Mouse (Mus musculus): ENCODE data around the gene Crtac1. TPM values are rescaled to one million over a fixed set of nuclear protein-coding genes. Genes with fewer than 3 reads are reported as not detected.
A peak's percentile ranks its signal among the peaks of the same experiment; 100 is the strongest.

Gene Crtac1
- polyA plus RNA-seq, 1 experiment from 2014 or later = 20.4 TPM

- no peaks in the 10 kb centered on the region for H3K27me3 ChIP-seq
- H3K4me2 ChIP-seq (replicated peaks) = no peak overlapping the region
- no peaks in the 10 kb centered on the region; the same call in 1 of the 2 replicates for H3K36me3 ChIP-seq
- no peak for ATAC-seq (replicated peaks)
- WGBS = 66% methylated on average over 6 of the region's 6 CpGs
- H3K4me3 ChIP-seq = no peak overlapping the region
- H3K4me1 ChIP-seq = peaks cover 4% of the 10 kb centered on the region; the same call in 1 of the 2 replicates
- no peak overlapping the region for H3K27ac ChIP-seq (replicated peaks)
- H3K9ac ChIP-seq (replicated peaks) = no peak overlapping the region
- H3K9me3 ChIP-seq = no peaks in the 10 kb centered on the region
Observed at GRCm38 (mm10) chr19:42270119-42270518, 161.5 kb downstream of the Crtac1 start.

GRCm38 (mm10) chr19:42268337-42268736, 163.2 kb downstream of the Crtac1 start:
- Histone ChIP-seq H3K27ac (replicated peaks) (no peak overlapping the region), H3K9ac (replicated peaks) (no peak overlapping the region), H3K4me3 (peak overlapping the region; percentile 4; the same call in 1 of the 2 replicates), H3K36me3 (no peaks in the 10 kb centered on the region; the same call in 1 of the 2 replicates), H3K4me2 (replicated peaks) (peak overlapping the region; percentile 33), H3K9me3 (no peaks in the 10 kb centered on the region), H3K4me1 (peaks cover 4% of the 10 kb centered on the region; the same call in 1 of the 2 replicates), H3K27me3 (no peaks in the 10 kb centered on the region)
- WGBS = 3% methylated on average over 19 of the region's 19 CpGs
- no peak for ATAC-seq (replicated peaks)

GRCm38 (mm10) chr19:42263524-42263923, 168.1 kb downstream of the Crtac1 start:
- WGBS = 51% methylated on average over 3 of the region's 3 CpGs
- ATAC-seq (replicated peaks) = no peak
- Histone ChIP-seq H3K9me3 (no peaks in the 10 kb centered on the region), H3K36me3 (no peaks in the 10 kb centered on the region; the same call in 1 of the 2 replicates), H3K27me3 (no peaks in the 10 kb centered on the region), H3K4me1 (peaks cover 5% of the 10 kb centered on the region; the same call in 1 of the 2 replicates), H3K4me3 (no peak overlapping the region), H3K4me2 (replicated peaks) (no peak overlapping the region), H3K9ac (replicated peaks) (no peak overlapping the region), H3K27ac (replicated peaks) (no peak overlapping the region)

- no peak overlapping the region for H3K27ac ChIP-seq (replicated peaks)
- H3K27me3 ChIP-seq = no peaks in the 10 kb centered on the region
- no peak overlapping the region for H3K9ac ChIP-seq (replicated peaks)
- ATAC-seq (replicated peaks) = no peak
- H3K36me3 ChIP-seq = no peaks in the 10 kb centered on the region
- no peak overlapping the region for H3K4me2 ChIP-seq (replicated peaks)
- no peaks in the 10 kb centered on the region for H3K9me3 ChIP-seq
- WGBS = 74% methylated on average over 8 of the region's 8 CpGs
- H3K4me3 ChIP-seq = no peak overlapping the region
- peaks cover 25% of the 10 kb centered on the region for H3K4me1 ChIP-seq
Observed at GRCm38 (mm10) chr19:42260486-42260885, 171.1 kb downstream of the Crtac1 start.

- no peak for ATAC-seq (replicated peaks)
- H3K27ac ChIP-seq (replicated peaks) = no peak overlapping the region
- H3K9ac ChIP-seq (replicated peaks) = no peak overlapping the region
- 70% methylated on average over 5 of the region's 5 CpGs for WGBS
- H3K4me2 ChIP-seq (replicated peaks) = no peak overlapping the region
- no peak overlapping the region for H3K4me3 ChIP-seq
- no peaks in the 10 kb centered on the region for H3K36me3 ChIP-seq
- H3K27me3 ChIP-seq = peaks cover 11% of the 10 kb centered on the region
- peaks cover 33% of the 10 kb centered on the region for H3K4me1 ChIP-seq
- H3K9me3 ChIP-seq = no peaks in the 10 kb centered on the region
Observed at GRCm38 (mm10) chr19:42258596-42258995, 173.0 kb downstream of the Crtac1 start.

GRCm38 (mm10) chr19:42258031-42258430, 173.6 kb downstream of the Crtac1 start:
- no peak for ATAC-seq (replicated peaks)
- H3K36me3 ChIP-seq = no peaks in the 10 kb centered on the region
- 73% methylated on average over 3 of the region's 3 CpGs for WGBS

GRCm38 (mm10) chr19:42257241-42257635, 174.3 kb downstream of the Crtac1 start:
- WGBS = 54% methylated on average over 12 of the region's 12 CpGs
- H3K9ac ChIP-seq (replicated peaks) = no peak overlapping the region

More at GRCm38 (mm10) chr19:42258031-42258430, 173.6 kb downstream of the Crtac1 start:
- Histone ChIP-seq H3K4me2 (replicated peaks) (no peak overlapping the region), H3K9me3 (no peaks in the 10 kb centered on the region), H3K4me1 (peaks cover 33% of the 10 kb centered on the region), H3K4me3 (no peak overlapping the region), H3K27ac (replicated peaks) (no peak overlapping the region), H3K27me3 (peaks cover 15% of the 10 kb centered on the region), H3K9ac (replicated peaks) (no peak overlapping the region)

GRCm38 (mm10) chr19:42256611-42257240, 174.9 kb downstream of the Crtac1 start:
- 19% methylated on average over 12 of the region's 12 CpGs for WGBS
- peaks cover 33% of the 10 kb centered on the region for H3K4me1 ChIP-seq

More at GRCm38 (mm10) chr19:42257241-42257635, 174.3 kb downstream of the Crtac1 start:
- H3K27me3 ChIP-seq = peaks cover 15% of the 10 kb centered on the region
- H3K36me3 ChIP-seq = no peaks in the 10 kb centered on the region
- H3K27ac ChIP-seq (replicated peaks) = 0 out of 2 replicates have a peak overlapping the region, but pooled peaks have one; percentile 39
- no peak for ATAC-seq (replicated peaks)
- H3K4me2 ChIP-seq (replicated peaks) = peak overlapping the region; percentile 73
- peaks cover 33% of the 10 kb centered on the region for H3K4me1 ChIP-seq
- H3K9me3 ChIP-seq = no peaks in the 10 kb centered on the region
- H3K4me3 ChIP-seq = peak overlapping the region; percentile 61

GRCm38 (mm10) chr19:42255784-42256610, 175.6 kb downstream of the Crtac1 start:
- H3K27me3 ChIP-seq = peaks cover 15% of the 10 kb centered on the region
- WGBS = 2% methylated on average over 37 of the region's 42 CpGs
- peak overlapping the region; percentile 66 for H3K9ac ChIP-seq (replicated peaks)
- H3K36me3 ChIP-seq = no peaks in the 10 kb centered on the region
- peak; percentile 74 for ATAC-seq (replicated peaks)
- peak overlapping the region; percentile 61 for H3K4me3 ChIP-seq
- H3K27ac ChIP-seq (replicated peaks) = peak overlapping the region; percentile 39
- no peaks in the 10 kb centered on the region for H3K9me3 ChIP-seq
- peak overlapping the region; percentile 73 for H3K4me2 ChIP-seq (replicated peaks)
- peaks cover 33% of the 10 kb centered on the region for H3K4me1 ChIP-seq

More at GRCm38 (mm10) chr19:42256611-42257240, 174.9 kb downstream of the Crtac1 start:
- Histone ChIP-seq H3K27ac (replicated peaks) (peak overlapping the region; percentile 39), H3K9ac (replicated peaks) (peak overlapping the region; percentile 66; the same call in 1 of the 2 replicates), H3K4me2 (replicated peaks) (peak overlapping the region; percentile 73), H3K36me3 (no peaks in the 10 kb centered on the region), H3K4me3 (peak overlapping the region; percentile 61), H3K27me3 (peaks cover 15% of the 10 kb centered on the region), H3K9me3 (no peaks in the 10 kb centered on the region)
- ATAC-seq (replicated peaks) = peak; percentile 56

- 2% methylated on average over 22 of the region's 23 CpGs for WGBS
- no peaks in the 10 kb centered on the region for H3K9me3 ChIP-seq
- peaks cover 33% of the 10 kb centered on the region for H3K4me1 ChIP-seq
- peaks cover 15% of the 10 kb centered on the region for H3K27me3 ChIP-seq
- H3K9ac ChIP-seq (replicated peaks) = peak overlapping the region; percentile 66
- ATAC-seq (replicated peaks) = peak; percentile 76
- peak overlapping the region; percentile 61 for H3K4me3 ChIP-seq
- H3K4me2 ChIP-seq (replicated peaks) = peak overlapping the region; percentile 73
- H3K27ac ChIP-seq (replicated peaks) = peak overlapping the region; percentile 39
- no peaks in the 10 kb centered on the region for H3K36me3 ChIP-seq
Observed at GRCm38 (mm10) chr19:42255438-42255783, 176.2 kb downstream of the Crtac1 start.

GRCm38 (mm10) chr19:42249976-42250914, 181.3 kb downstream of the Crtac1 start:
- Histone ChIP-seq H3K27ac (replicated peaks) (no peak overlapping the region), H3K4me2 (replicated peaks) (no peak overlapping the region), H3K36me3 (no peaks in the 10 kb centered on the region), H3K9me3 (no peaks in the 10 kb centered on the region), H3K4me3 (no peak overlapping the region), H3K27me3 (peaks cover 15% of the 10 kb centered on the region), H3K9ac (replicated peaks) (no peak overlapping the region), H3K4me1 (peaks cover 6% of the 10 kb centered on the region)
- no peak for ATAC-seq (replicated peaks)
- WGBS = 62% methylated on average over 11 of the region's 11 CpGs

All from forebrain, embryonic 15.5 days (tissue).